Mouse (Mus musculus): ENCODE measurements around the gene Lce1b.
"Not testable (repeated sequence)": the region's sequence is repeated elsewhere in the genome, so short reads cannot be mapped to it uniquely, and the experiment has no call there.

Gene Lce1b

GRCm38 (mm10) chr3:92656826-92657225 lies at the start of gene Lce1b:
Gene Lce1b, minus strand, starts transcription at chr3:92656926.
- no peak for DNase-seq (ENCODE audit: low read depth)

GRCm38 (mm10) chr3:92694613-92695012 lies 37.9 kb upstream of the Lce1b start:
- no peak for DNase-seq (ENCODE audit: low read depth)

GRCm38 (mm10) chr3:92691688-92692087 lies 35.0 kb upstream of the Lce1b start:
- no peak for DNase-seq (ENCODE audit: low read depth)

- not testable (repeated sequence) for DNase-seq (ENCODE audit: low read depth)
Observed at GRCm38 (mm10) chr3:92689154-92689553, 32.4 kb upstream of the Lce1b start.

- no peak for DNase-seq (ENCODE audit: low read depth)
Observed at GRCm38 (mm10) chr3:92687110-92687509, 30.4 kb upstream of the Lce1b start, which contains the start of gene Lce1d. Gene Lce1d, minus strand, starts transcription at chr3:92687210.

- DNase-seq (ENCODE audit: low read depth): no peak
Observed at GRCm38 (mm10) chr3:92678947-92679346, 22.2 kb upstream of the Lce1b start, which contains the start of gene Lce1c. Gene Lce1c, plus strand, starts transcription at chr3:92679247.

GRCm38 (mm10) chr3:92670215-92670614 lies 13.5 kb upstream of the Lce1b start, which contains the start of gene Lce1a2:
Gene Lce1a2, minus strand, starts transcription at chr3:92670315.
- DNase-seq (ENCODE audit: low read depth): no peak

GRCm38 (mm10) chr3:92648207-92648606 lies 8.5 kb downstream of the Lce1b start, which contains the start of gene Lce1a1:
Gene Lce1a1, minus strand, starts transcription at chr3:92648307.
- DNase-seq (ENCODE audit: low read depth): no peak

GRCm38 (mm10) chr3:92639854-92640253 lies 16.9 kb downstream of the Lce1b start:
- no peak for DNase-seq (ENCODE audit: low read depth)

GRCm38 (mm10) chr3:92638653-92638991 lies 18.1 kb downstream of the Lce1b start:
- DNase-seq (ENCODE audit: low read depth): no peak

GRCm38 (mm10) chr3:92637745-92638652 lies 18.7 kb downstream of the Lce1b start:
- DNase-seq (ENCODE audit: low read depth): no peak

GRCm38 (mm10) chr3:92621560-92621959 lies 35.2 kb downstream of the Lce1b start, which contains the start of gene Lce6a:
Gene Lce6a, minus strand, starts transcription at chr3:92621660.
- DNase-seq (ENCODE audit: low read depth): no peak

- no peak for DNase-seq (ENCODE audit: low read depth)
Observed at GRCm38 (mm10) chr3:92609804-92610203, 46.9 kb downstream of the Lce1b start.

GRCm38 (mm10) chr3:92607392-92607791 lies 49.3 kb downstream of the Lce1b start, which contains the start of gene 2210017I01Rik:
Gene 2210017I01Rik, minus strand, starts transcription at chr3:92607492.
- DNase-seq (ENCODE audit: low read depth): no peak
